Mouse (Mus musculus): ENCODE data around the gene Arap1.

DNA sequence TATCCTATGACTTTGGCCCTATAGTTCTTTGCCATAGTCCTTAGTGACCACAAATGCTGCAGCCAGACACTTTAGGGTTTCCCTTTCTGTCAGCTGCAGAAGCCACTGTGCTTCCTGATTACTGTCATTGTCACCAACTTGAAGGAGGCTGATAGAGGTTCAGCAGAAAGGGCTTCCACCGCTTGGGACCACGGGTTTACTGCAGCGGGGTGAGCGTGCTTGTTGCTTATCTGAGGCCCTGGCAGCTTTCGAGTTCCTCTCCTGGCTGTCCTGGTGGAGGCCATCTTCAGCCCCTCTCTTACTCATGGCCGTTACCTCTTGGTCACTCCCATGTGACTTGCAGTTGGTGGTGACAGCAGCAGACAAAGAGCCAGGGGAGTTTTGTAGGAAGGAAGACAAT, 41.4 kb downstream of the Arap1 start:
- TF ChIP-seq CTCF (IDR thresholded peaks at IDR 0.05; ENCODE audit: extremely low read depth, insufficient read depth, low read length) (no peak), POLR2A (IDR thresholded peaks at IDR 0.05; ENCODE audit: extremely low read depth, insufficient read depth, low read length) (no peak)
